Mouse (Mus musculus) erythroblast, embryonic 14.5 days (primary cell): ENCODE measurements around the gene Shank2. TPM values are rescaled to one million over a fixed set of nuclear protein-coding genes. Genes with fewer than 3 reads are reported as not detected.

ENCODE experiments used
- H3K27me3 ChIP-seq: 2 replicates; pipeline ENCODE4 v1.6.1; 2012; ENCODE audit warnings: inconsistent platforms; ENCODE audit not compliant: control insufficient read depth
- H3K36me3 ChIP-seq: 2 replicates; pipeline ENCODE4 v1.6.1; 2012; ENCODE audit warnings: mild to moderate bottlenecking, inconsistent platforms; ENCODE audit not compliant: control insufficient read depth
- H3K4me1 ChIP-seq: 2 replicates; pipeline ENCODE4 v1.6.1; 2012; ENCODE audit warnings: inconsistent platforms; ENCODE audit not compliant: control insufficient read depth
- H3K4me3 ChIP-seq: replicated peaks from 2 replicates; pipeline ENCODE3; 2012; ENCODE audit warnings: moderate library complexity, mild to moderate bottlenecking, inconsistent platforms
- H3K9me3 ChIP-seq: 2 replicates; pipeline ENCODE4 v1.6.1; 2012; ENCODE audit warnings: low read length, inconsistent platforms, mixed read lengths; ENCODE audit not compliant: control insufficient read depth
- GATA1 ChIP-seq: IDR thresholded peaks from 2 replicates; pipeline ENCODE4 v1.6.1; 2012; ENCODE audit warnings: low read length, inconsistent platforms, mixed read lengths
- TAL1 ChIP-seq: IDR thresholded peaks from 3 replicates; pipeline ENCODE4 v1.6.1; 2012; ENCODE audit warnings: low read length, inconsistent platforms, mixed read lengths
- polyA plus RNA-seq: library from polyadenylated mRNA; stranded (reverse); fragments of >175 nt; gene quantifications from 2 replicates; pipeline ENCODE4 v1.2.3, GENCODE M21; 2012

Gene Shank2
- polyA plus RNA-seq, 1 experiment = not detected

DNA sequence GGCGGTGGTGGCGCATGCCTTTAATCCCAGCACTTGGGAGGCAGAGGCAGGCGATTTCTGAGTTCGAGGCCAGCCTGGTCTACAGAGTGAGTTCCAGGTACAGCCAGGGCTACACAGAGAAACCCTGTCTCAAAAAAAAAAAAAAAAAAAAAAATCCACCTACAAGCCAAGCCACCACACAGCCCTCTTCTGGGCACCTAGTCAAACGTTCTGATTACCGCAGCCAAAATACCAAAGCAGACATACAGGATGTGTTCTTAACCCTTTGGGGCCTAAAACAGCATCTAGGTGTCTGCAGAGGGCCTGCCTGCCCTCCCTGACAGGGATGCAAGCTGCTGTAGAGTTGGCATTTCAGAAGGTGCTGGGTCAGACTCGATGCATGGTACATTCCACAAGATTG lies 460.8 kb downstream of the Shank2 start:
- no peak for TF ChIP-seq GATA1
- TF ChIP-seq TAL1 = no peak
- Histone ChIP-seq H3K4me3 (no peak overlapping the region), H3K27me3 (no peaks in the 10 kb centered on the region), H3K4me1 (no peaks in the 10 kb centered on the region), H3K9me3 (no peaks in the 10 kb centered on the region), H3K36me3 (peaks cover 82% of the 10 kb centered on the region)

- H3K27me3 ChIP-seq = no peaks in the 10 kb centered on the region
- TF ChIP-seq GATA1 (no peak), TAL1 (no peak)
- H3K4me1 ChIP-seq = peaks cover 33% of the 10 kb centered on the region
- H3K9me3 ChIP-seq = no peaks in the 10 kb centered on the region
- peaks cover 24% of the 10 kb centered on the region for H3K36me3 ChIP-seq
- no peak overlapping the region for H3K4me3 ChIP-seq
Observed at GRCm38 (mm10) chr7:144468741-144469140, 467.0 kb downstream of the Shank2 start.

DNA sequence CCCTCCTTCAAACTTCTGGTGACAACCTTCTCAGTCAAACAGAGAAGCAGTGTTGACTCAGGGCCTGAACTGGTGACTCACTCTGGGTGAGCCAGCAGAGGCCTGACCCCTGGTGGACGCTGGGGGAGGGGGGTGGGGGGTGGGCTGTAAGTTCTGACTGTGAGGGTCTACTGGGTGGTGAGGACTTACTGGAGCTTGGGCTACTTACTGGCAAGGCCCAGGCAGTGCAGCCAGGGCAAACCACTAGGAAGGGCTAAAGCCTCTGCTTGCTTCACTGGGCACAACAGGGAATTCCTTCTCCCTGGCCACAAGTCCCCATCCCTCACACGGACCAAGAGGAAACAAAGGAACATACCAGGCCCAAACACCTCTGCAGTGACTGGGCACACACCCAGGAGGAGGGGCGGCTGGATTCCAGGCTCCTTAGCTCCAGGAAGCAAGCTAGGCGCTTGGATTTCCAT lies 467.5 kb downstream of the Shank2 start:
- Histone ChIP-seq H3K4me1 (peaks cover 33% of the 10 kb centered on the region), H3K4me3 (peak overlapping the region; percentile 94)
- TF ChIP-seq TAL1 = no peak
- TF ChIP-seq GATA1 = no peak

GRCm38 (mm10) chr7:144469908-144470544 lies 468.3 kb downstream of the Shank2 start:
- H3K9me3 ChIP-seq = no peaks in the 10 kb centered on the region
- peak overlapping the region; percentile 94 for H3K4me3 ChIP-seq
- peaks cover 12% of the 10 kb centered on the region for H3K36me3 ChIP-seq
- TF ChIP-seq GATA1 (no peak), TAL1 (no peak)
- peaks cover 33% of the 10 kb centered on the region for H3K4me1 ChIP-seq
- H3K27me3 ChIP-seq = no peaks in the 10 kb centered on the region

More for the DNA sequence above, 467.5 kb downstream of the Shank2 start:
- peaks cover 20% of the 10 kb centered on the region for H3K36me3 ChIP-seq
- H3K27me3 ChIP-seq = no peaks in the 10 kb centered on the region
- H3K9me3 ChIP-seq = no peaks in the 10 kb centered on the region

DNA sequence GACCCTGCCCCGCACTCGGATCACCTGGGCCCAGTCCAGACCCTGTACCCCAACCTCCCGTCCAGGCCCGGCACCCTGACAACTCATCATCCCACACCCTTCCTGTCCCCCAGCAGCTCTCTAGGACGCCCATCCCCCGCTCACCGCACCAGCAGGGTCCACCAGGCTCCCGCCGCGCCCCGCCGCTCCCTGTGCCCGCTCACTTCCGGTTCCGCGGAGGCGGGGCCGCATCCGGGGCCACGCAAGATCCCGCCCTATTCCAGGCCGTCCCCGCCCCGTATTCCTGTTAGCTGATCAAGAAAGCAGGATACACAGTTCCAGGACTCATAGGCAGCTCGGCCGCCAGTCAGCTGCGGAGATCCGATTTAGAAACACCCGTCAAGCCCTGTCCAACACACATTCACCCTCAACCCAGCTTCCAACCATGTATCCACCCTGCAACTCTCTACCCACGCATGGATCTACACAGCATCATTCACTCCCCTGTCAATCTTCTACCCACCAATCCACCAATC lies 468.9 kb downstream of the Shank2 start, which contains the start of gene Cttn:
Gene Cttn, minus strand, starts transcription at position 465 of the 515 bp plus-strand sequence.
- TF ChIP-seq GATA1 (no peak), TAL1 (no peak)
- peaks cover 7% of the 10 kb centered on the region for H3K36me3 ChIP-seq
- peak within 1 kb of the TSS; percentile 94 for H3K4me3 ChIP-seq
- peaks cover 33% of the 10 kb centered on the region for H3K4me1 ChIP-seq
- no peaks in the 10 kb centered on the region for H3K27me3 ChIP-seq
- H3K9me3 ChIP-seq = no peaks in the 10 kb centered on the region

- TF ChIP-seq TAL1 (no peak), GATA1 (no peak)
- peaks cover 10% of the 10 kb centered on the region for H3K36me3 ChIP-seq
- peaks cover 33% of the 10 kb centered on the region for H3K4me1 ChIP-seq
- H3K4me3 ChIP-seq = peak overlapping the region; percentile 94
- no peaks in the 10 kb centered on the region for H3K27me3 ChIP-seq
- no peaks in the 10 kb centered on the region for H3K9me3 ChIP-seq
Observed at GRCm38 (mm10) chr7:144471103-144471502, 469.4 kb downstream of the Shank2 start.

DNA sequence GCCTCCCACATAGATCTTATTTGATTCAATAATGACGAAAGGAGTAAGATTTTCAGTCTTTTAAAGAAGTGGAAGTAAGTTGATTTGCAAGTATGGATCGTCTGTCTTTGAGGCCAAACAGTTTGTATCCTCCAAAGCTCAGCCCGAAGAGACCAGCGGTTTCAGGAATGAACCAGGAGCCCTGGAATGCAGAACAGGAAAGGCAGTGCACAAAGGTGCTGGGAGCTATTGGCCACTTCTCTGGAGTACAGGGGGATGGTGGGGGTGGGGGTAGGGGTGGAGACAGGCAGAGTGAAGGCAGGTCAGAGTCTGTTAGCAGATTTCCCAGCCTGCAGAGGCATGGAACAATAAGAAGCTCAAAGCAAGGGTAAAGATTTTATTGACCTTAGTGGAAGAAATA lies 471.8 kb downstream of the Shank2 start:
- H3K9me3 ChIP-seq = no peaks in the 10 kb centered on the region
- no peaks in the 10 kb centered on the region for H3K27me3 ChIP-seq
- H3K36me3 ChIP-seq = peaks cover 23% of the 10 kb centered on the region
- H3K4me3 ChIP-seq = no peak overlapping the region
- peaks cover 28% of the 10 kb centered on the region for H3K4me1 ChIP-seq
- no peak for TF ChIP-seq TAL1
- no peak for TF ChIP-seq GATA1

Other genes with a start within 250 kb of the Shank2 start
- gene Osbpl5, start 244.9 kb upstream of the Shank2 start, polyA plus RNA-seq = 0.03 TPM in 1 of 2 replicates, not detected in the other
- gene Mrgprg, start 234.9 kb upstream of the Shank2 start, polyA plus RNA-seq = not detected in 2 replicates
- not detected in 2 replicates for gene Mrgpre, start 217.4 kb upstream of the Shank2 start, polyA plus RNA-seq
- gene Nadsyn1, start 179.1 kb upstream of the Shank2 start, polyA plus RNA-seq = 0.11 and 0.16 TPM in 2 replicates
- gene Dhcr7, start 178.8 kb upstream of the Shank2 start, polyA plus RNA-seq = 0.02 and 0.12 TPM in 2 replicates
- gene Gm498, start 135.1 kb upstream of the Shank2 start, polyA plus RNA-seq = not detected in 2 replicates